Mouse (Mus musculus) forebrain, postnatal 0 days (tissue): ENCODE results near the gene Pfn5. TPM values are rescaled to one million over a fixed set of nuclear protein-coding genes. Genes with fewer than 3 reads are reported as not detected.
"Not testable (repeated sequence)": the region's sequence is repeated elsewhere in the genome, so short reads cannot be mapped to it uniquely, and the experiment has no call there.

Experiments
- ATAC-seq: fragments of 200-750 bp; cut with Nextera tagmentation; 2 replicates; pipeline ENCODE4 v1.8.0; 2017; ENCODE audit warnings: mild to moderate bottlenecking, moderate library complexity
- DNase-seq: peaks from one replicate; pipeline ENCODE4 v3.0.0-alpha.2; 2015
- H3K27ac ChIP-seq: fragments of 300-500 bp; sonication (generic); 2 replicates; pipeline ENCODE4 v1.5.1; 2014; ENCODE audit warnings: low read depth, mild to moderate bottlenecking, antibody characterized with exemption, low read length, moderate library complexity, mixed read lengths
- H3K27me3 ChIP-seq: fragments of 300-500 bp; sonication (generic); 2 replicates; pipeline ENCODE4 v1.6.1; 2014; ENCODE audit warnings: mild to moderate bottlenecking, low read length, mixed read lengths; ENCODE audit not compliant: insufficient read depth
- H3K36me3 ChIP-seq: fragments of 300-500 bp; sonication (generic); 2 replicates; pipeline ENCODE4 v1.6.1; 2014; ENCODE audit warnings: mild to moderate bottlenecking, moderate library complexity; ENCODE audit not compliant: insufficient read depth
- H3K4me1 ChIP-seq: fragments of 300-500 bp; sonication (generic); 2 replicates; pipeline ENCODE4 v1.6.1; 2014; ENCODE audit warnings: antibody characterized with exemption; ENCODE audit not compliant: insufficient read depth
- H3K4me2 ChIP-seq: fragments of 300-500 bp; sonication (generic); 2 replicates; pipeline ENCODE4 v1.6.1; 2014; ENCODE audit warnings: low read depth, mild to moderate bottlenecking, moderate library complexity
- H3K4me3 ChIP-seq: fragments of 300-500 bp; sonication (generic); 2 replicates; pipeline ENCODE4 v1.5.1; 2014; ENCODE audit warnings: low read depth, low read length, mixed read lengths
- H3K9ac ChIP-seq: fragments of 300-500 bp; sonication (generic); 2 replicates; pipeline ENCODE4 v1.6.1; 2014; ENCODE audit warnings: mild to moderate bottlenecking
- H3K9me3 ChIP-seq: fragments of 300-500 bp; sonication (generic); 2 replicates; pipeline ENCODE4 v1.6.1; 2016; ENCODE audit warnings: low read length
- CTCF ChIP-seq: sonication (generic); IDR thresholded peaks from 2 replicates; pipeline ENCODE4 v1.5.1; 2016; ENCODE audit warnings: antibody characterized with exemption, control low read depth, low read depth
- WGBS: fragments of 180-500 bp; shearing (Covaris S2); extraction: QIAGEN DNeasy Blood & Tissue Kit; methylation state at CpG from one replicate; pipeline ENCODE4 v1.1.7; 2014; 5-methylcytosine and 5-hydroxymethylcytosine counted together
- polyA plus RNA-seq: library from polyadenylated mRNA; unstranded; fragments of >200 nt; fragmentation: Nextera tagmentation; extraction: Ambion mirVana; gene quantifications from 2 replicates; pipeline ENCODE4 v1.2.1, GENCODE M21; 2015
- total RNA-seq: library from RNA; depleted of rRNA; stranded (reverse); fragments of >200 nt; gene quantifications from 2 replicates; pipeline ENCODE4 v1.2.3, GENCODE M21; 2014; rRNA removed

Gene Pfn5
- not detected in 2 replicates for total RNA-seq
- not detected in 2 replicates for polyA plus RNA-seq

DNA sequence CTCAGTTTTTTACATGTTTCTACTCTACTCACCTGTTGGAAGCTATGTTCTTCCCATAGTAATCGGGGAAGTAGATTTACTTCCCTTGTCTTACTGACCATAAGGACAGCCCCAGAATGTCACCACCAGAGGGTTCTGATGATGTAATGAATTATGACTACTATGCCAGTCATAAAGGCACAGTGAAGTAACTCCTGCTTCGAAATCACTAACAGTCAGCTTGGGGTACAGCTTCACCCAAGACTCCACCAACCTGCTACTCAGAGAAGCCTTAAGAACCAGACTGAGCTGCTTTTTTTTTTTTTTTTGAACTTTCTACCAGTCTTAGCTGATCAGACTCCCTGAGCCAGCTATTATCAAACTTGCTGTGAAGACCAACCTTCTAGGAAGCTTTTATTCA lies at the start of gene Pfn5, which contains the start of gene Asb12:
Gene Pfn5 (plus strand): TSS at position 218 of the 400 bp plus-strand sequence.
Gene Asb12 (minus strand): TSS at position 101 of the 400 bp plus-strand sequence.
- 93% methylated on average over 2 of the region's 2 CpGs for WGBS
- Histone ChIP-seq H3K27ac (no peak within 1 kb of the TSS), H3K4me2 (no peak within 1 kb of the TSS), H3K4me1 (no peaks in the 10 kb centered on the region), H3K4me3 (no peak within 1 kb of the TSS), H3K9me3 (no peaks in the 10 kb centered on the region), H3K27me3 (no peaks in the 10 kb centered on the region), H3K36me3 (no peaks in the 10 kb centered on the region), H3K9ac (no peak within 1 kb of the TSS)
- ATAC-seq = no peak
- DNase-seq = no peak
- TF ChIP-seq CTCF = no peak

DNA sequence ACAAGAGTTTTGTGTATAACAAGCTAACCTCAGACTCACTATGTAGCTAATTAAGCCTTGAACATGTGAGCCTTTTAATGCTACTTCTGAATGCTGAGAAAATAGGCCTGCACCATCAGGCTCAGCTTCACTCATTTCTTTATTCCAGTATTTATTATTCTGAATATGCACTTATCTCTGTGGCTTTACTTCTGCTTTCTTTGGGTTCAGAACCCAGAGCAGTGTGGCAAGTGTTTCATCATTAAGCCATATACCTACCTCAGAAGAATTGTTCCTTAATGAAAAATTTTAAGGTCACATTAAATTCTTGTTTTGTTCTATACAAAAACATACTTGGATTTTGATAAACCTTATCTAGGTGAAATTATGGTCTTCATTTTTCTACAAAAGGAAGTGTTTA lies 34.0 kb upstream of the Pfn5 start:
- DNase-seq (no peak), ATAC-seq (no peak)
- TF ChIP-seq CTCF = no peak
- Histone ChIP-seq H3K9me3 (no peaks in the 10 kb centered on the region), H3K36me3 (no peaks in the 10 kb centered on the region), H3K4me1 (no peaks in the 10 kb centered on the region), H3K4me3 (no peak overlapping the region), H3K27ac (no peak overlapping the region), H3K4me2 (no peak overlapping the region), H3K27me3 (no peaks in the 10 kb centered on the region), H3K9ac (no peak overlapping the region)

DNA sequence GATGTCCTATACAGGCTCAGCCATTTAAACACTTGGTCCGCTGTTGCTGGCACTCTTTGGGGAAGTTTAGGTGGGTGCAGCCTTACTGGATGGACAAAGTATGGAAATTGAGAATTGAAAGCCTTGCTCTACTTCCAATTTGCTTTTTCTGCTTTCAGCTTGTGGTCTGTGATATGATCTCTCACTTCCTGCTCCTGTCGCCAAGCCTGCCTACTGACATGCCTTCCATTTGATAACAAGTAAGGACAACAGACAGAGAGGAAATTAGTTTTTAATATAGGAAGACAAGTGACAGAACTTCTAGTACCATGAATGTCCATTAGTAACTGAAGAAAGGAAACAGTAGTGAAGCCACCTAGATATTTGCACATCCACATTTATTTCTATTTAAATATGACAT lies 32.7 kb upstream of the Pfn5 start:
- WGBS = 89% methylated on average over 2 of the region's 2 CpGs
- Histone ChIP-seq H3K27ac (no peak overlapping the region), H3K4me3 (no peak overlapping the region), H3K4me1 (no peaks in the 10 kb centered on the region), H3K4me2 (no peak overlapping the region), H3K9ac (no peak overlapping the region), H3K9me3 (no peaks in the 10 kb centered on the region), H3K27me3 (no peaks in the 10 kb centered on the region), H3K36me3 (no peaks in the 10 kb centered on the region)
- TF ChIP-seq CTCF = no peak
- no peak for ATAC-seq
- DNase-seq = no peak

DNA sequence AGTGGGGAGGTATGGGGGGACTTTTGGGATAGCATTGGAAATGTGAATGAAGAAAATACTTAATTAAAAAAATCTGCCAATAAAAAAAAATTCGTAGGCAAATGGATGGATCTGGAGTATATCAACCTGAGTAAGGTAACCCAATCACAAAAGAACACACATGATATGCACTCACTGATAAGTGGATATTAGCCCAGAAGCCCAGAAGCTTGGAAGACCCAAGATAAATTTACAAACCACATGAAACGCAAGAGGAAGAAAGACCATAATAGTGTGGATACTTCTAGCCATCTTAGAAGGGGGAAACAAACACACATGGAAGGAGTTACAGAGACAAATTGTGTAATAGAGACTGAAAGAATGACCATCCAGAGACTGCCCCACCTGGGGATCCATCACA lies 22.4 kb upstream of the Pfn5 start:
- H3K4me2 ChIP-seq, H3K27ac ChIP-seq, H3K4me1 ChIP-seq, H3K27me3 ChIP-seq, H3K4me3 ChIP-seq, ATAC-seq, H3K36me3 ChIP-seq, H3K9me3 ChIP-seq, DNase-seq, H3K9ac ChIP-seq: not testable (repeated sequence)
- 86% methylated on average over 2 of the region's 2 CpGs for WGBS

- no peak overlapping the region for H3K4me3 ChIP-seq
- H3K27ac ChIP-seq = no peak overlapping the region
- WGBS = 71% methylated on average over 4 of the region's 4 CpGs
- no peak overlapping the region for H3K4me2 ChIP-seq
- TF ChIP-seq CTCF = no peak
- DNase-seq (no peak), ATAC-seq (no peak)
- no peaks in the 10 kb centered on the region for H3K36me3 ChIP-seq
- H3K4me1 ChIP-seq = no peaks in the 10 kb centered on the region
- H3K27me3 ChIP-seq = no peaks in the 10 kb centered on the region
- no peak overlapping the region for H3K9ac ChIP-seq
- H3K9me3 ChIP-seq = no peaks in the 10 kb centered on the region
These were observed 3.6 kb upstream of the Pfn5 start for GRCm38 (mm10) chrX:95554321-95554720.

- WGBS = 87% methylated on average over 5 of the region's 5 CpGs
- H3K36me3 ChIP-seq = no peaks in the 10 kb centered on the region
- ATAC-seq = no peak
These were observed 42.7 kb downstream of the Pfn5 start for GRCm38 (mm10) chrX:95600609-95601008.

More at GRCm38 (mm10) chrX:95600609-95601008, 42.7 kb downstream of the Pfn5 start:
- Histone ChIP-seq H3K4me2 (no peak overlapping the region), H3K4me1 (no peaks in the 10 kb centered on the region), H3K27me3 (no peaks in the 10 kb centered on the region), H3K4me3 (no peak overlapping the region), H3K9me3 (no peaks in the 10 kb centered on the region), H3K27ac (no peak overlapping the region), H3K9ac (no peak overlapping the region)
- TF ChIP-seq CTCF = no peak
- no peak for DNase-seq

Other genes with a start within 250 kb of the Pfn5 start
- 16.8 and 18.1 TPM in 2 replicates for gene Amer1, start 113.2 kb upstream of the Pfn5 start, total RNA-seq
- 7.1 and 11.3 TPM in 2 replicates for gene Amer1, start 113.2 kb upstream of the Pfn5 start, polyA plus RNA-seq
- gene Asb12, start 117 bp upstream of the Pfn5 start, total RNA-seq = 0.33 and 0.38 TPM in 2 replicates
- 0.34 TPM in 1 of 2 replicates, not detected in the other for gene Asb12, start 117 bp upstream of the Pfn5 start, polyA plus RNA-seq
- 50.9 and 52.5 TPM in 2 replicates for gene Zc4h2, start 100.4 kb downstream of the Pfn5 start, total RNA-seq
- gene Zc4h2, start 100.4 kb downstream of the Pfn5 start, polyA plus RNA-seq = 61.6 and 74.9 TPM in 2 replicates
- gene Zc3h12b, start 153.6 kb downstream of the Pfn5 start, total RNA-seq = 10.6 and 11.6 TPM in 2 replicates
- gene Zc3h12b, start 153.6 kb downstream of the Pfn5 start, polyA plus RNA-seq = 2.5 and 3.5 TPM in 2 replicates